Mouse (Mus musculus) stomach, embryonic 14.5 days (tissue): Measurements from ENCODE around the gene Kbtbd12. TPM values are rescaled to one million over a fixed set of nuclear protein-coding genes. Genes with fewer than 3 reads are reported as not detected.

Experiments
- ATAC-seq: fragments of 200-750 bp; cut with Nextera tagmentation; 2 replicates; pipeline ENCODE4 v1.8.0; 2017; ENCODE audit warnings: low read depth, moderate TSS enrichment; ENCODE audit not compliant: insufficient number of reproducible peaks, insufficient read depth, low FRiP score
- H3K27ac ChIP-seq: fragments of 300-500 bp; sonication (generic); 2 replicates; pipeline ENCODE4 v1.5.1; 2014; ENCODE audit warnings: mild to moderate bottlenecking, low read length, moderate library complexity, mixed read lengths
- H3K27me3 ChIP-seq: fragments of 300-500 bp; sonication (generic); 2 replicates; pipeline ENCODE4 v1.6.1; 2014; ENCODE audit warnings: low read length, control low read depth, mixed read lengths; ENCODE audit not compliant: control insufficient read depth, insufficient read depth
- H3K36me3 ChIP-seq: fragments of 300-500 bp; sonication (generic); 2 replicates; pipeline ENCODE4 v1.6.1; 2014; ENCODE audit warnings: mild to moderate bottlenecking, control low read depth, low read length, moderate library complexity, mixed read lengths; ENCODE audit not compliant: control insufficient read depth, insufficient read depth
- H3K4me1 ChIP-seq: fragments of 300-500 bp; sonication (generic); 2 replicates; pipeline ENCODE4 v1.6.1; 2014; ENCODE audit warnings: low read length, control low read depth, mixed read lengths; ENCODE audit not compliant: control insufficient read depth, insufficient read depth
- H3K4me2 ChIP-seq: fragments of 300-500 bp; sonication (generic); replicated peaks from 2 replicates; pipeline ENCODE4 v1.6.1; 2014; ENCODE audit warnings: low read depth, low read length, control low read depth
- H3K4me3 ChIP-seq: fragments of 300-500 bp; sonication (generic); 2 replicates; pipeline ENCODE4 v1.5.1; 2014; ENCODE audit warnings: low read depth, low read length, control low read depth
- H3K9ac ChIP-seq: fragments of 300-500 bp; sonication (generic); replicated peaks from 2 replicates; pipeline ENCODE4 v1.6.1; 2014; ENCODE audit warnings: low read depth, mild to moderate bottlenecking, control low read depth, low read length, moderate library complexity, mixed read lengths
- H3K9me3 ChIP-seq: fragments of 300-500 bp; sonication (generic); 2 replicates; pipeline ENCODE4 v1.6.1; 2016; ENCODE audit warnings: low read depth, low read length, control low read depth; ENCODE audit not compliant: control insufficient read depth
- WGBS: fragments of 180-500 bp; shearing (Covaris S2); extraction: QIAGEN DNeasy Blood & Tissue Kit; methylation state at CpG from one replicate; pipeline ENCODE4 v1.1.7; 2014; 5-methylcytosine and 5-hydroxymethylcytosine counted together
- polyA plus RNA-seq: library from polyadenylated mRNA; unstranded; fragments of >200 nt; fragmentation: Nextera tagmentation; extraction: Ambion mirVana; gene quantifications from 2 replicates; pipeline ENCODE4 v1.2.1, GENCODE M21; 2014

Gene Kbtbd12
- polyA plus RNA-seq, 1 experiment from 2014 or later = not detected

DNA sequence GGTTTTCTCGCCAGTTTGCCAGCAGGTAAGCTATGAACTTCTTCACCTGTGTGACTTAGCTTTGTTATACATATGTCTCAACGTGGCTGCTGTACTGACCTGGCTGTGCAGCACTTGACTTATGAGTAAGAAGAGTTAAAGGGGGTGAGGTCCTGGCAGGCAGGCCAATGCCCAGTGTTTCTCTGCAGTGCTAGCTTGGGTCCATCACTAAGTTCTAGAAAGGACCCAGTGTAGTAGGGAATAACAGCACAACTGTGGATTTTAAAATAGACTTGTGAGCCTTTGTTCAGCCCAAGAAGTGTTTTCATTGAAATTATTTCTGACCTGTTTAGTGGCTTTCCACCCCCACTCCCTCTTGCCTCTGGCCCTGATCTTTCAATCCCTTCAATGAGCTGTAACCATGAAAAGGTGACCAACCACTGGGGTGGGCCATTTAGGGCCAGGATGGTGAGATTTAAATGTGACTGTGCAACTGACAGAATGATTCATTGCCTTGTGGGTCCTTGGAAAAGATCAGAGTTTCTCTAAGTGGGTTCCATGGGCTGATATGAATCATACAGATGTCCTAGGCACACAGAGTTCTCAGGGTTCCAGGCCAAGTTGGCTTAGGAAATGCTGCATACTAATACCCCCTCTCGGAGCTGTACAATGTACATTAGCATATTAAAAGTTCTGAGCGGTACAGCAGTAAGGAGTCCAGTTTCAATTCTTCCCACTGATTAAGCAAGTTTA, 10.0 kb upstream of the Kbtbd12 start:
- Histone ChIP-seq H3K36me3 (no peaks in the 10 kb centered on the region), H3K4me3 (no peak overlapping the region), H3K27ac (no peak overlapping the region), H3K4me2 (no peak overlapping the region), H3K9ac (no peak overlapping the region), H3K4me1 (no peaks in the 10 kb centered on the region), H3K27me3 (no peaks in the 10 kb centered on the region), H3K9me3 (no peaks in the 10 kb centered on the region)
- ATAC-seq = no peak
- 73% methylated on average over 4 of the region's 4 CpGs for WGBS

DNA sequence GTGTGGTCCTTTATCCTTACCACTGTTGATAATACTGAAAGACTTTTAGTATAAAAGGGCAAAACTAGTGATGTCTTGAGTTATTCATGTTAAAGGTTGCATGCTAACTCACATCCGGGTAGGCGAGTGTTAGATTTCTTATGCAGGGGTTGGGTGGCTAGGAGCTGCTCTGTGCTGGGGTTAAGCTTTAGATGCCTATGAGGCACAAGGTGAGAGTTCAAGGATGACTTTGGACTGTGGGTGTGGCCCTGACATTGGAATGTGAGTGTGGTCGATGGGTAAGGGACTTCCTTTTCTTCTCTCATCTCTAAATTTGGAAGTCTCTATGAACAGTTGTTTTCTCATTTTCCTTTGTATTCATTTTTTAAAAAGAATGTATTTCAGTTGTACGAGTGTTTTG, 7.0 kb upstream of the Kbtbd12 start:
- Histone ChIP-seq H3K9me3 (no peaks in the 10 kb centered on the region), H3K9ac (no peak overlapping the region), H3K27ac (no peak overlapping the region), H3K36me3 (no peaks in the 10 kb centered on the region), H3K4me3 (no peak overlapping the region), H3K4me1 (peaks cover 3% of the 10 kb centered on the region; the same call in 1 of the 2 replicates), H3K27me3 (no peaks in the 10 kb centered on the region), H3K4me2 (no peak overlapping the region)
- WGBS = 68% methylated on average over 4 of the region's 4 CpGs
- ATAC-seq = no peak

DNA sequence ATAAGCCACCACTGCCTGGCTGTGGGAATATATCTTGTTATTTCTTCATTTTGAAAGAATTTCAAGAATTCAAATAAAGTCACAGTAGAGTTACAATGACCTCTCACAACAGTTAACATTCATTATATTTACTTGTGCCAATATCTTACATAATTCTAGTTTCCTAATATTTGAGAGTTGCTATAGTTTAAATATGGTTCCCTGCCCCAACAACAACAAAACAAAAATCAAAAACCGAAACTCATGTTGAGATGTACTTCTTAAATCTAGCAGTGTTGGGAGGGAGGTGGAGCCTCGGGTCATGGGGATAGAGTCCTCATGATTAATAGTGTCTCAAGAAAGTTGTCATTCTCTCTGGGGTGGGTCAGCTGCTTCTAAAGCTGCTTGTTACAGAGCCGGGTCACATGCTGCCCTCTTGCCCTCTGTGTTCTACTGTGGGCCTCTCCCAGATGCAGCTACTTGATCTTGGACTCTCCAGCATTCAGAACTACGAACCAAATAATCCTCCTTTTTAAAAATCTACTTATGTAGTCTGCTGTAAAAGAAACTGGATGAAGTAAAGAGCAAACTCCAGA, 3.7 kb upstream of the Kbtbd12 start:
- H3K9ac ChIP-seq = no peak overlapping the region
- H3K27ac ChIP-seq = no peak overlapping the region
- no peaks in the 10 kb centered on the region for H3K9me3 ChIP-seq
- H3K27me3 ChIP-seq = no peaks in the 10 kb centered on the region
- H3K4me1 ChIP-seq = peaks cover 3% of the 10 kb centered on the region; the same call in 1 of the 2 replicates
- H3K4me3 ChIP-seq = no peak overlapping the region
- H3K4me2 ChIP-seq = no peak overlapping the region
- H3K36me3 ChIP-seq = no peaks in the 10 kb centered on the region
- WGBS = 63% methylated on average over 4 of the region's 4 CpGs
- no peak for ATAC-seq

DNA sequence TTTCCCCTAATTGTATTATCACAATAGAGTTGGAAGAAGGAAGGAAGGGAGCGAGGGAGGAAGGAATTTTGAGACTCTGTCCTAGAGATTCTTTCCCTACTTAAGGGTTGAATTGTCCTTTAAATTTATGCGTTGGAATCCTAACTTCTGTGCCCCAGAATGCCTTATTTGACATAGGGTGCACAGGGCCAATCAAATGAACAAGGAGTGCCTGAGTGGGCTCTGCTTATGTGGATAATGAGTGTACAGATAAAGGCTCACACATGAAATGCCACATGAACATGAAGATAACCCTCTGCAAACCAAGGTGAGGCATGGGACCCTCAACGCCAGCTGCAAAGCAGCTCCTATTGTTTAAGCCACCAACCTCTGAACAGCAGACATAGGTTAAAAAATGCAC, 2.6 kb upstream of the Kbtbd12 start:
- no peak for ATAC-seq
- Histone ChIP-seq H3K9ac (no peak overlapping the region), H3K4me3 (no peak overlapping the region), H3K27ac (no peak overlapping the region), H3K9me3 (no peaks in the 10 kb centered on the region), H3K36me3 (no peaks in the 10 kb centered on the region), H3K4me1 (peaks cover 3% of the 10 kb centered on the region; the same call in 1 of the 2 replicates), H3K27me3 (no peaks in the 10 kb centered on the region), H3K4me2 (peak overlapping the region; percentile 10; the same call in 1 of the 2 replicates)
- WGBS = 41% methylated on average over 3 of the region's 3 CpGs

DNA sequence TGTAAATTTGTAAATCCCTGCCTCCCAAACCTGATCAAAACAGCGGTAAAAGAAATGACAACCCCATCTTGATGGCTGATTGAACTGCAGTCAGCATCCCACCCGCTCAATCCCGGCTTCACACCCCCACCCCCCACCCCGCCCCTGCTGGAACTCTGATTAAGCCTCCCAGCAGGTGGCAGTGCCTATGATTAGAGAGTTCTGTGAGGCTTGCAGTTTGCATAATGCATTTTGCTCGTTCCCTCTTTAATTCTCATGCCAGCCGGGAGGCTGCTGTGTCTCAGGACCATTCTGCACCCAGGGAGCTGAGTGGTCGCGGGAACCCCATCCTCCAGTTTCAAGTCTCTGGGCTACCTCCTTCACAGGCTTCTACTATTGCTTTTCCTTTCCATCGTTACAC, 2.2 kb upstream of the Kbtbd12 start:
- Histone ChIP-seq H3K27me3 (no peaks in the 10 kb centered on the region), H3K36me3 (no peaks in the 10 kb centered on the region), H3K9ac (no peak overlapping the region), H3K27ac (peak overlapping the region; percentile 16; the same call in 1 of the 2 replicates), H3K4me2 (peak overlapping the region; percentile 10; the same call in 1 of the 2 replicates), H3K4me3 (no peak overlapping the region), H3K4me1 (peaks cover 3% of the 10 kb centered on the region; the same call in 1 of the 2 replicates), H3K9me3 (no peaks in the 10 kb centered on the region)
- no peak for ATAC-seq
- 9% methylated on average over 9 of the region's 9 CpGs for WGBS

DNA sequence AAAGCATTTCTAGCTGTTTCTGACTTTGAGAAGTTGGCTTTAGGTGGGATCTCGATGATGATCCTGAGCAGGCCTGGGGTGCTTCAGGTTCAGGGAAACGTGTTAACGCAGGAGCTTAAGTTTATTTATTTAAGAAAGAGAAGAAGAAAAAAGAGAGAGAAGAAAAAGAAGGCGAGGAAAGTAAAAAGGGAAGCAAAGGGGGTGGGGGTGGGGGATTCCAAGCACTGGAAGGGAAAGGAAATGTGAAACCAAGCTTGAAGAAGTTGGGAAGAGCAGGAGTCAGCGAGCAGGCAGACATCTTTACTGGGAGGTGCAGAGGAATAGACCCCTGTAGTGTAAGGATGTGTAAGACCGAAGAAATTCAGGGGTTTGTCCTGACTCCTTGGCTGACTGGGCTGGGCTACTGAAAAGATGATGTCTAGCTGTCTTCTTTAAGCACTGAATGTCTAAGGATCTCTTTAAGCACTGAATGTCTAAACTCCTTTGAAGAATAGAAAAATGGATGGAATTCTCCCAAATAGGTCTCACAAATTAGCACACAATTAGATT, 1.7 kb upstream of the Kbtbd12 start:
- no peak overlapping the region for H3K4me3 ChIP-seq
- WGBS = 17% methylated on average over 6 of the region's 6 CpGs
- no peak for ATAC-seq

DNA sequence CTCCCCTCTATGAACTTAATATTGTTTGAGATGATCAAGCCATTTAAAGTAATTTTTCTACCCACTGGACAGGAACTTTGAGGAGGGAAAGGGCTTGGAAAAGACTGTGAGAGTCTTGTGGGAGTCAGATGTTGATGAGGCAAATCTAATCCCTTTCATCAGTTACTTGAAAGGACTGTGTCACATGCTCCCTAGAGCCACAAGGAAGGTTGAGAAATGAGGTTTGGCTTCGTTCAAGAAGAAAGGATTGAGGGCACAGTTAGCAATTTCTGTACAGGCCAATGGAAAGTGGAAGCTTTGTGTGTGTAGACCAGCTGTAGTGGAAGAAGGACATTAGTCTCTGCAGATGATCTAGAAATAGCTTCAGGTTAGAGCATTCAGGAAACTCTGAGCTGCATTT, 1.2 kb upstream of the Kbtbd12 start:
- Histone ChIP-seq H3K27ac (no peak overlapping the region), H3K36me3 (no peaks in the 10 kb centered on the region), H3K27me3 (no peaks in the 10 kb centered on the region), H3K4me3 (no peak overlapping the region), H3K9me3 (no peaks in the 10 kb centered on the region), H3K4me2 (no peak overlapping the region), H3K9ac (no peak overlapping the region), H3K4me1 (peaks cover 3% of the 10 kb centered on the region; the same call in 1 of the 2 replicates)
- no peak for ATAC-seq
- WGBS = 39% methylated on average over 1 of the region's 1 CpGs

More for the DNA sequence above, 1.7 kb upstream of the Kbtbd12 start:
- no peak overlapping the region for H3K4me2 ChIP-seq
- H3K36me3 ChIP-seq = no peaks in the 10 kb centered on the region
- H3K9ac ChIP-seq = no peak overlapping the region
- peak overlapping the region; percentile 16; the same call in 1 of the 2 replicates for H3K27ac ChIP-seq
- no peaks in the 10 kb centered on the region for H3K27me3 ChIP-seq
- no peaks in the 10 kb centered on the region for H3K9me3 ChIP-seq
- peaks cover 3% of the 10 kb centered on the region; the same call in 1 of the 2 replicates for H3K4me1 ChIP-seq

DNA sequence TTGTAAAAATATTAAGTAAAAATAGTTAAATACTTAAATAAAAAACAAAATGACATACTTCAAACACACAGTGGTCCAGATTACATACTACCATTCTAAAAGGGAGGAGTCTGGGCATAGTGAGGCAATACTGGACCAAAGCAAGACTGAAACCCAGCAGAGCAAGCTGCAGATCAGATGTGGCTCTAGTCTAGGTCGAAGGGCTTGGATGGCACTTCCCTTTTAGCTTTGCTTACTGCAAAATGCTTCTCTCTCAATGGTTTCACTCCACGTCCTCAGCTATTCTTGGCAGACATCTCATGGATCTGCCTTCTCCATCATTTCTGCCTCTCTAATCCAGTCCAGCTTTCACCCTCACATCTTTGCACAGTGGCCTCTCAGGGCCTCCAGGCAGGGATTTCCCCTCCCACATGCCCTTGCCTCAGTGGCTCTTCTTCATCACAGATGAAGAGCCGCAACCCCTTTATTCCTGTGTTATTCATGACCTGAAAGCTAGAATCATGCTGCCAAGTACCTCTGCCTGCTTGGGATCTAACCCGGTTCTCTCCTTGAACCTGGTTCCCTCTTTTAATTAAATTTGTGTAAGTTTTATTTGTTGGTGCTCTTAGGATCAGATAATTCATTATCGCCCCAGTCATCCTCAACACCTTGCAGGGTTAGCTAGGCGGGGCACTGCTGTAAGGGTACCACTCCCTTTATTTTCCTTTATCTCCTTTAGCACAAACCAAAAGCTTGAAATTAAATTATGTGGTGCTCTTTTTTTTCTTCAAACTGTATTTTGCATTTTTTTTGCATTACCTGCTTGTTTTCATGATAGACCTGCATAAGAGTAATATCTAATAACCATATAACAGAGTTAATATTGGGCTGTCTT, 1.6 kb downstream of the Kbtbd12 start:
- Histone ChIP-seq H3K4me3 (no peak overlapping the region), H3K4me2 (no peak overlapping the region), H3K9me3 (no peaks in the 10 kb centered on the region), H3K27ac (no peak overlapping the region), H3K9ac (no peak overlapping the region), H3K27me3 (no peaks in the 10 kb centered on the region), H3K36me3 (no peaks in the 10 kb centered on the region), H3K4me1 (peaks cover 3% of the 10 kb centered on the region; the same call in 1 of the 2 replicates)
- 87% methylated on average over 6 of the region's 6 CpGs for WGBS
- no peak for ATAC-seq
